Mouse (Mus musculus) urinary bladder, postnatal 14 days (tissue): ENCODE results near the gene Esr1.
A peak's percentile ranks its signal among the peaks of the same experiment; 100 is the strongest.

Experiments used
- DNase-seq: peaks from one replicate; pipeline ENCODE4 v3.0.0; 2021; ENCODE audit warnings: low spot score

The Esr1 gene

DNA sequence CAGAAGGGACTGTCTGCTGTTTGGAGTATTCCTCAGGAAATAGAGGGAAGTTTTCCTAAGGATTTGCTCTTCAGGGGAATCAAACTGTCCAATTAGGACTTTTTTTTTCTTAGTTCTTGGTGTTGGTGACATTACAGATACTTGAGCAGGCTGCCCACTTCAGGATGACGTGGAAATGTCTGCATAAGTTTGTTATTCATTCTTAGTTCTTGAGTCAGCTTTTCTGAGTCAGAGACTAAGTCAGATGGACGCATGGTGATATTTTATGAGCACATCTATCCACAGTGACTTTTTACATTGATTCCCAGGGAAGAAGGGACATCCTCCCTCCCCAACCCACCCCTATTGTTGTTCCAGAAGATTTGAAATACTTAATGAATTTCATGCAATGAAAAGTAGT lies 372.5 kb downstream of the Esr1 start:
- no peak for DNase-seq

DNA sequence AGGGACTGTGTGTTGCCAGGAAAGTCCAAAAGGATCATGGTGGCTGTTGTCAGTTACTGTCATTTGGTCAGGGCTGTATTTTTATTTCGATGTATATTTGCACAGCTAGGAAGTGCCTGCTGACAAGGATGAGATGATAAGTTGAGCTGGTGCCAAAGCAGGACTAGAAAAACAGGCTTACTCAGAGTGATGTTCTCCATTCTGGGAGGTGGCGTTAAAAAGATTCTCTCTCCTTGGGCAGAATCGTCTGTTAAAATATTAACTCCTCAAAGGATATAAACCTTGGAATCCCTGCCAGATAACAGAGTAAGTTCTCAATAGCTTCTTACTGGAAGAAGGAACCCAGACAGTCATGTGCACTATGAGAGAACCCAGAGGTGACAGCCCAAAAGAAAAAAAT lies 382.4 kb downstream of the Esr1 start:
- peak; percentile 36 for DNase-seq

DNA sequence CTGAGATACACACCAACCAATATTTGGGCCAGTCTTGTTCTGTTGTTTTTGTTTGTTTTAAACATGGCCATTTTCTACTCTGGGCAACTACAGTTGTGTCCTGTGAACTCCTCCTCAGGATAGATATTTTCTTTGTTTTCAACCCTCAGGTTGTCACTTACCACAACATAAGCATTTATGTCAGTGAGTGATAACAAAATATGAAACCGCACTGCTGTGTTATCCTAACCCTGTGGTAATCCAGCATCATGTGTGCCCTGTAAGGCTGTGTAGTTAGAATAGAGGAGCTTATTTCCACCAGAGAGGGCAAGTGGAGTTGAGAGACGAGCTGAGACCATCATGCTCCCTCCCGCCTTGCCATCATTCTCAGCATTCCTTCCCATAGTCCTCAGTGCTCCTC lies 385.2 kb downstream of the Esr1 start:
- no peak for DNase-seq

DNA sequence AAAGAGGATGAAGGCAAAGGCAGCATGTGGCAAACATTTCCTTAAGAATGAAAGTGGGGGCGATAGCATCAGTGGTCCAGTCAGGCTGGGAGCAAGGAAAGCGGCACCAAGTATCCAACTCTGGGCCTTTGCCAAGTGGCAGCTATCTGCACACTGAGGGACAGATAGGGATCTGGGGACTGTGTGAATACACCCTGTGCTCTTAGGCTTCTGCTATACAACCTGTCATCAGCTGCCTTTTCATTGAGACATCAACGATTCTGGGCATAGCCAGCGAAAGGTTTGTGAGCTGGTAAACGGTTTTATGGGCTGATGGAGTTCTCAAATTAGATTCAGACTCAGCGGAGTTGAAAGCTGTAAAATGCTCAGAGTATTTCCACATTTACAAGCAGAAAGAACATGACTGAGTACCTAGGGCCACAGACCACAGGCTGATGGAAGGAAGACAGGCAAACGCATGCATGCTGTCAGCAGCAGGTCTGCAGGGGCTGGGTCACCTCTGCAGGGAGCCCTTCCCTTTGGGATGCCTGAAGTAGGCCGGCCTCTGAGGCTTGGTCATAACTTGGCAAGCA lies 397.5 kb downstream of the Esr1 start:
- DNase-seq: peak; percentile 5

DNA sequence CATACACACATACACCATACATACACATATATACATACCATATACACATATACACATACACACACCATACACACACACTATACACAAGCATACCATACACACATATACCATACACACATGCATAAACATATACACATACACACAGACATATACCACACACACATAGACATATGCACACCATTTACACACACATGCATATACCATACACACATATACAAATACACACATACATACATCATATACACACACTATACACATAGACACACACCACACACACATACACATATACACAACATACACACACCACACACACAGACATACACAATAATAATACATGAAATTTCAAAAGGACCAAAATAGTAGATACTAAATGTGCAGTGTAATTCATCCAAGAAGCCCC lies 400.6 kb downstream of the Esr1 start:
- DNase-seq: no peak

DNA sequence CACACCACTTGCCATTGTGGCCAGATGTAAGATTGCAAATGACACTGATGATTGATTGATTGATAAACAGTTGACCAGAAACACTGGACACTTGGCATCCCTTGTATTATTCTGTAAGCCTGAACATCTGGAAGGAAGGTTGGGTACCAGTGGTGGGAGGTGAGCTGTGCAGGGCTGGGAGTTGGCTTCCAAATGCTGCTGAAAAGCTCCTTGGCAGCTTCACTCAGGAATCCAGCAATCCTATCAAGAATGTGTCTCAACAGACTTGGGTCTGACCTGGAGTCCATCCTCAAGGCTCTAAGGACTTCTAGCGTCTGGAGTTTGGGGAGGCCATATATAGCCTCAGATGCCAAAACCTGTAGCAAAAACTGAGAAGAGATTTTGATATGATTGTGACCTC lies 403.6 kb downstream of the Esr1 start:
- no peak for DNase-seq

DNA sequence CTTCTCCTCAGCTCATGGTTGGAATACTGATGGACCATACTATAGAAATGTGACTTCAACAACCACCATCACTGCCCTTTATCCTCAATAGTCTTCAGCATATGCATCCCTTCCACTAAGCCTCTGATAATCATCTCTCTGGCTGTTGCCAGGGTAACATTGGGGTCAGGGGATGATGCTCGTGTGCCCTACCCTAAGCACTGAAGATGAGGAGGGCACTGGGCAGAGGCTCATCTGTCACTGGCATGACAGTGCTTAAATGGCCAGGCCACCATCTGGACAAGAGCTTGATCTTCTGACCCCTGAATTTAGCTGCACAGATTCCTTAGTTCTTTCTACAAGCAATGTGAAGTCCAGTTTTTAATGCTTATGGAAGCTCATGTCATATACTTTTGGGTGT lies 405.8 kb downstream of the Esr1 start:
- no peak for DNase-seq

DNA sequence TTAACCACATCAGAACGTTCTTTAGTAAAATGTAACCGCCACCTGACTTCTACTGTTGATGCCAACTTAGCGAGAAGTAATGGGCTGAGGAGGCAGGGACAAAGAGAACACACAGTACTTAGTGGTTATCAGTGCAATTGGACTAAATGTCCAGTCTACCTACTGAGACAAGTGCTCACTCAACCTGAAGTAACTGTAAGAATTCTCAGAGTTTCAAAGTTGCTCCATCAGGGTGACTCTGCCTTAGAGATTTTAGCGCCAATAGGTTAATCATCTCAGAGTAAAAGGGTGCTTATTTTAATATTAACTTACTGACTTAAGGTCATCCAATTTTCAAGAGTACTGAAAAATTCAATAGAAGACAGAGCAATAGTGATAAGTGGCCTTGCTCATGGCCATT lies 414.5 kb downstream of the Esr1 start:
- no peak for DNase-seq

DNA sequence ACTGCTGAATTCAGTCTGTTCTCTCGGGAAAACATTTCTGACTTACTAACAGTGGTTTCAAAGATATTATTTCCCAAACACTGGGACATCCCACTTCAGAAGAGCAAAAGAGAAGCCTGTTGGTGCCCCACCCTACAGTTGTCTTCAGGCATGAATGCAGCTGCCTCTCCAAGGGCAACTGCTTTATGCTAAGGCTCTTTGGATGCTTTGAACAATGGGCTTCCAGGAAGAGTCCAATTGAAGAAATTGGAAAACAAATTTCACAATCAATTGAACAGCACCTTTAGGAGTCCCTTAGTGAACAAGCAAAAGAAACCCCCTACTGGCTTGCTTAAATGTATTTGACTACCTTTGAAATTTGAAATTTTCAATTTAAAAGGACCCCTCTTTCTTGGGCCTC lies 415.8 kb downstream of the Esr1 start:
- DNase-seq: no peak

DNA sequence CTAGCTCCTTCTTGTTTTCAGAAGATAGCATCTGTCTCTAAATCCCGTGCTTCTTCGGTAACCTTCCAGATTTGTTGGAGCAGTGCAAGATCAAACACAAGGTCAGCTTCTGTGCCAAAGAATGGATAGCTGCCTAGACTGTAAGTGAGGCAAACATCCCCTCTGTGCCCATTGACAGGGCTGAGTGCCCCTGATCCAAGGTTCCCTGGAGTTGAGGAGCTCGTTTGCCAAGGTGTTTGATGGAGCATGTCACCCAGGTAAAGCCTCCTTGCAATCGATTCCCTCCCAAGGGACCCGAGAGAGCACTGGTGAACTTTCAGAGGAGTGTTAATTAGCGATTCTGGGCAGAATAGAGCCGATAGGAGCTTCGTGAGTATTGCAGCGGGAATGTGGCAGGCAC lies 416.9 kb downstream of the Esr1 start:
- no peak for DNase-seq

DNA sequence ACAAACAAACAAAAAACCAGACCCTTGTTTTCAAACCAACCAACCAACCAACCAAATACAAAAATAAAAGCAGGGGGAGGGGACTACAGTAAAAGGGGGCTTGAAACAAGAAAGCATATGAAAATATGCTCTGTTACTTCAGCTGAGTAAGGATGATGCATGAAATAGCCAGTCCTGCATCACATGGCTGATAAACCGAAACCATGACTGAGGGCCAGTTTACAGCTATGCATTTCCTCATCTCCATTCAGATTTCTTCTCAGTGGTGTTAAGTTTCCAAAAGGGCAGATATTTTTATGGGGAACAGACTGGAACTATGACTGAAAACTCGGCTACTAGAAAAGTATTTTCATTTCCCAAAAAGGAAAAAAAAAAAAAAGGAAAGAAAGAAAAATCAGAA lies 417.8 kb downstream of the Esr1 start:
- DNase-seq: no peak

DNA sequence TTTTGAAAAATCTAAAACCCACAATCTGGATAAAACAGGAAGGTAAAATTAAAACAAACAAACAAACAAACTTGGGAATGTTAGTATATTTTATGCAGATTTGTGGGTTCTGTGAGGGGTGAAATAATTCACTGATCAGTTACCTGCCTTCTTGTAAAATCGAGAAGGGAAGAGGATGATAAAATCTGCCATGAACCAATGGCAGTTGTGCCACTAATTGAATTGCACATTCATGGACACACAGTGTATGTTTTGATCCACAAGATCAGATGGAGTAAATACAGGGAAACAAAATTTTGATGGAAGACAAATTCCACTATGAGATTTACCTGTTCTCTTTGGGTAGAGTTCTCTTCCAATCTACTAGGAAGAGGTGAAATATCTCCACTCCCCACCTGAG lies 418.5 kb downstream of the Esr1 start:
- DNase-seq: no peak

DNA sequence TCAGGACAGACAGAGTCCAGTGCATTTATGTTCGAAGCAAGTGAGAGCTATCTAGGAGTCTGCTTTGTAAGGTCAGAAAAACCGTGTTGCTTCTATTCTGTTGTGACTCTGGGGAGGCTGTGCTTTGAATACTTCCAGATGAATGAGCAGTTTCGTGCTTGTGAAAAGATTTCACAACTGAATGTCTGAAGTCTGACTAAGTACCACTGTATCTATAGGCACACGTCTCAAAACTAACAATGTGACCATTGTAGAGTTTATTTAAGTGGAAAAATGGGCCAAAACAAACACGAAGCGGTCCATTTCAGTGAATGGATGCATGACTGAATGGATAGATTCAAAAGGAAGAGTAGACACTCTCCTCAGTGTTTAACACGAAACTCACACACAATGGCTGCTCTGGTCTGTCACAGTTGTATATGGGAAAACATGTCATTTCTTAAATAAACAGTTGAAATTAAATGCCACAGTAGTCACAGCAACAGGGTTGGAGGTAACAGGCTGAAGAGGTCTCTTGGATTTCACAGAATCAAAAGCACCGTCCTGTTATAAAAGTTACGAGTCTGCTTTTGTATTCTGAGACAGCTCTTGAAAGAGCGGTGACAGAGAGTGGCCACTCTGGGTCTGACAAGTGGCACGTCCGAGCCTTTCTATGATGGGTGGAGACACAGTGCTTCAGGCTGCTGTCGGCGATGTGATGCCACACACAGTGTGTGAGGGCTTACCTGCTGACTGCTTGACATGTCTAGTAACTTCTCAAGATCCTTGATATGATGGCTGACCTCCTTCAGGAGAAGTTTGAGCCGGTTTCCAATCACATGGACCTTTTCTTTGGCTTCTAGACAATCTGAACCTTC lies 421.0 kb downstream of the Esr1 start:
- DNase-seq: no peak

DNA sequence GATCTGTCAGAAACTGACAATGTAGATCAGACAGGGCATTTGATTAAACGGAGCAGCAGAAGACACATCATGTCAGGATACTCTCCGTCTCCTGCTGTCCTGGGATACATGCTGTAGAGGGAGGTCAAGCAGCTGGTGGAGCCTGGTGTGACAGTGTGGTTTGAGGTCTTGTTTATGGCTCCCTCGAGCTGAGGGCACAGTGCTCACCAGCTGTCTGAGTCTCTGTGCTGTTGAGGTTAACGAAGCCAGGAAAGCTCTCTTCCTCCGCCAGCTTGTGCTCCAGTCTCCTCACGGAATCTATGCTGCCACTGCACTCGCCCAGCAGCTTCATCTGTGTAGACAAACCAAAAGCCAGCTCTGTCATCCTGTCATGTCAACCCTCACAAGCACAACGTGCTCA lies 429.9 kb downstream of the Esr1 start:
- no peak for DNase-seq

DNA sequence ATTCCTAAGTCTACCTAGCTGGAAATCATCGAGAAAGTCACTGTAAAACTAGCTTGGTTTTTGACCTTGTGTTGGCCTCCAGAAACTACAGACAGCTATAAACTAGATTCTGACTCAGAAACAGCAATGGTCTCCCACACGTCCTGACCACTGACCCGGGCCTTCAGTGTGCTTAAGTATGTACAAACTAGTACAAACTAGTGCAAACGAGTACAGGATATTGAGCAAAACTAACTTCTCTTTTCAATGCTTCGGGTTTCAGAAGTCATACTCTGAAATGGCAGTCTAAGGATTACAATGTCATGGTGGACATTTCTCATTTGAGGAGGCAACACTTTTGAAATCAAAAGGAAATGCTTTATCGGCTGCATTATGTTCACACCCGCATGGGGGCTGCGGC lies 433.1 kb downstream of the Esr1 start:
- no peak for DNase-seq

DNA sequence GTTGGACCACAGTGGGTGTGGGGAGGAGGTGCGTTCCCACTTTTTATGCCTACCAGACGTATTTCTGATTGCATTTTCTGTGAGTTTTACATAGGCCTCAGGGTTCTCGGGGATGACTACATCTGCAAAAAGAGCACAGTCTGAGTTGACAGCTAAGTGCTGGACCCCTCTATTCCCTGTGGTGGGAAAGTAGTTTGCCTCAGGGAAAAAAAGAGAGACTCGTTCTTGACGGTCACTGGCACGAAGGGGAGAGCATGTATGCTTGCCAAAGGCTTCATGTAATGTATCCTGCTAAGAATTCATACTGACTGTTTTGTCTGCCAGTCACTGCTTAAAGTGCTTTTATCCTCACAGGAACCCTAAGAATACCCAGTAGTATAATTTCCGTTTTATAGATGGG lies 433.8 kb downstream of the Esr1 start:
- no peak for DNase-seq

DNA sequence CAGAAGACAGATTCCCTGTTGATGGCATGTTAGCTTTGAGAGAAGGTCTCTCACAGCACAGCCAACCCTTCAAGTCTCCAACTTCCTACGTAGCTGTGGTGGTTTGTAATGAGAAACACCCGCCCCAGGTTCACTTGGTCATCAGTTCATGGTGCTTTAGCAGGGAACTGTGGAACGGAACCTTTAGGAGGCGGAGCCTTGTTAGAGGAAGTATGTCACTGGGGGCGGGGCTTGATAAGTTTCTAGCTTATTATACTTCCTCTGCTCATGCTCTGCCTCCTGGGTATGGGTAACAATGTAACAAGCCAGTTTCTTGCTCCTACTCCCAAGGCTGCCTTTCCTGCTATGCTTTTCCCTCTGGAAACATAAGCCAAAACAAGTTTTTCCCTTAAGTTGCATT lies 434.3 kb downstream of the Esr1 start:
- no peak for DNase-seq
